Mouse (Mus musculus) heart, postnatal 4 days (tissue): ENCODE results near the gene Olfr613. TPM values are rescaled to one million over a fixed set of nuclear protein-coding genes. Genes with fewer than 3 reads are reported as not detected.
"Not testable (repeated sequence)": the region's sequence is repeated elsewhere in the genome, so short reads cannot be mapped to it uniquely, and the experiment has no call there.

ENCODE experiments used
- DNase-seq: peaks from one replicate; pipeline ENCODE4 v3.0.0; 2021
- microRNA-seq, 2 experiments: library from miRNA; unstranded; fragments of <30 nt; microRNA quantifications; one replicate each; pipeline ENCODE4 v1.2.0; 2021 to 2022
- total RNA-seq, 2 experiments: library from RNA; stranded (reverse); gene quantifications; 2 replicates each; pipeline ENCODE4 v1.2.3; 2021

The Olfr613 gene
- total RNA-seq = not detected

DNA sequence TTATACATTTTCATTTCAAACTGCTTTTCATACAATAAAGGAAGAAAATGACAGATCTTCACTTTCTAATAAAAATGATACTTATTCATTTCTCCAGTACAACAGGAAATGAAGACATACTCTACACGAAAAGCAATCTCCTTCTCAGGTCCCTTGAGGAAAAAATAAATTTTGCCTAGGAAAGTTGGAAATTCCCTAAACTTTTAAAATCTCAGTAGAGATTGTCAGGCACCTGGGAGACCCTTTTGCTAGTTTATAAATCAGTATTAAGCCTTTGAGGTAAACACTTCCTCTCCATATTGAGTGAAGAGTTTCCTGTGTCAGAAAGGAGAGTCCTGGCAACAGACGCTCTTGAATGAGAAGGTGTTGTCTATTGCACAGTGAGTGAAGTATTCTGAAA, at the start of gene Olfr613:
Olfr613 (plus strand) TSS at position 301 of the 400 bp plus-strand sequence.
- DNase-seq = no peak

DNA sequence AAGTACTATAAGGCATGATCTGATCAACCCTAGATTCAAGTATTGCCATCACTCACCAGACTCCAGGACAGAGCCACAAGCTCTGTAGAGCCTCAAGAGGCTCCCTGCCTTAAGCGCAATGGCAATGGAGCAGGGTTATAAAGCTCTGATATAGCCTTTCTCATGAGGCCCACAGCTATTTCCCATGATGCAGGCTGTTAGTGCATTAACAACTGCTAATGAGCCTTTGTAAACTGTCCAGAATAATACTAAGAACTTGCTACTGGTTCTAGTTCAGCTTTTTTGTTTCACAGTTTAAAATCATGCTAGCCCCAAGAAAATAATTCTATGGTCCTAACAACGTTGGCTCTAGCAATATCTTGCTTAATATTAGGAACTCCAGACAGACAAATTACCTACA, 35.9 kb upstream of the Olfr613 start, which contains the start of gene Olfr610:
Olfr610 (minus strand) TSS at position 101 of the 400 bp plus-strand sequence.
- DNase-seq = no peak

DNA sequence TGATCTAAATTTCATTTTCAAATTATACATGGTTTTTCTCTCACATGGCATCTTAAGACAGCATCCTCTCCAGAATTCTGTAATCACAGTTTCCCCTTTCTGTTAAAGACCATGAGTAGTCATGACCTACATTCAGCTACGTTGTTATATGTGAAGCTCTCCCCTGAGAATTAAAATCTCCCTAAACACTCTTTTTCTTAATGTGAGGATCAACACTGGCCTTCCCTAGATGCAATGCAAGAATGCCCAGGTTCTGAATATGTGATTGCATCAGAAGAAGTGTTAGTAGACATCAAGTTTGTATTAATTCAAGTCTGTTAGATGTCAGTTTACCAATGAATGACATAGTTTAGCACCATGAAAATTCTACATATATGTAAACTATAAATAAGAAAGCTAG, 27.1 kb upstream of the Olfr613 start, which contains the start of gene Olfr611:
Olfr611 (minus strand) TSS at position 101 of the 400 bp plus-strand sequence.
- DNase-seq = not testable (repeated sequence)

DNA sequence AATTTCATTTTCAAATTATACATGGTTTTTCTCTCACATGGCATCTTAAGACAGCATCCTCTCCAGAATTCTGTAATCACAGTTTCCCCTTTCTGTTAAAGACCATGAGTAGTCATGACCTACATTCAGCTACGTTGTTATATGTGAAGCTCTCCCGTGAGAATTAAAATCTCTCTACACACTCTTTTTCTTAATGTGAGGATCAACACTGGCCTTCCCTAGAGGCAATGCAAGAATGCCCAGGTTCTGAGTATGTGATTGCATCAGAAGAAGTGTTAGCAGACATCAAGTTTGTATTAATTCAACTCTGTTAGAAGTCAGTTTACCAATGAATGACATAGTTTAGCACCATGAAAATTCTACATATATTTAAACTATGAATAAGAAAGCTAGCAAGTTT, 5.3 kb upstream of the Olfr613 start, which contains the start of gene Olfr612:
Olfr612 (minus strand) TSS at position 101 of the 400 bp plus-strand sequence.
- DNase-seq = not testable (repeated sequence)

DNA sequence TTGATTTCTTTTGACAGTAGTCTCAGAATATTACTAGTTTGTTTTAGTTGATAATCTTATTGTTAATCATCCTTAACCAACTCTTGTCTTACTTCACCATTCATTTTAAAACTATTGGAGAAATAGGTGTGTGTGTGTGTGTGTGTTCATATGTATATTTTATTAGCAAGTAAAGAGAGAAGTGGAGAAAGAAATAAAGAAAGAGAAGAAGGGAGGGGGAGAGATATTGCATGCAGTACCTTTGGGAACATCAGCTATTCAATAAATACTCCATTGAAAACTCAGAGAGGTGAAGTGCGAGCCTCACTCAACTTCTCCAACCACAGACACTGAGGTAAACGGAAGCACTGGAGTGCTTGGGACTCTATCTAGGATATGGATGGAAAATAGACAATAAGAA, 7.9 kb downstream of the Olfr613 start, which contains the start of gene Olfr615:
Olfr615 (plus strand) TSS at position 301 of the 400 bp plus-strand sequence.
- DNase-seq = no peak

DNA sequence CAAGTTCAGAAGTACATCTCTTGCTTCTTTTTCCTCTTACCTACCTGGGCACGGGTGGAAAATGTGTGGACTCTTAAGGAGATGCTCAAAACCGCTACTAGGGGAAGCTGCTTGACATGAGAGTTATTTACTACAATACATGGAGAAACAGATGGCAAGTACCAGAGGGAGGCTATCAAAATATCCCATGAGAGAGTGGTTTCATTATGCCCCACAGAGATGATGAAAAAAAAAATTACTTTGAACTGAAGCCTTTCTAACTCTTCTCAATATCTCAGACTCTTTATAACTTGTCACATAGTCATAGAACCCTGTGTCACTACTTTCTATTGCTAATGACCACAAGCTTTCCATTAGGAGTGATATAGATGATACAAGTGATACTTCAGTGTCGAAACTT, 21.2 kb downstream of the Olfr613 start, which contains the start of gene Olfr616:
Olfr616 (minus strand) TSS at position 101 of the 400 bp plus-strand sequence.
- DNase-seq = no peak

DNA sequence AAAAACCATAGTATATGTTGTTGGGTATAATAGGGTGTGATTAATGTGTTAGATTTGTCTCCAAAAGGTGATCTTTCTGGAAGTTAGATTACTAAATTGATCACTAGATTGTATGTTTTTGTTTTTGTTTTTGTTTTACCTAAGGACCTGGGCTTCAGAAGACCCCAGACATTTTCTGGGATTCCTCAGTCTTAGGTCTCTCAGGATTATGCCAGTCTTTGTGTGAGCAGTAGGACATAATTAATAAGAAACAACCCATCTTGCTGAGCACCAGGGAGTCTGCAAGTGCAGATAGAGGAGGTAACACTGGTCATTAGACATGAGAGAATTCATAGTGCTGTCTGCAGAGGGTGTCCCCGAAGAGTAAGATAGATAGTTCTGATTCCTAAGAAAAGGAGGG, 24.9 kb downstream of the Olfr613 start, which contains the start of gene Olfr617:
Olfr617 (plus strand) TSS at position 301 of the 400 bp plus-strand sequence.
- no peak for DNase-seq

DNA sequence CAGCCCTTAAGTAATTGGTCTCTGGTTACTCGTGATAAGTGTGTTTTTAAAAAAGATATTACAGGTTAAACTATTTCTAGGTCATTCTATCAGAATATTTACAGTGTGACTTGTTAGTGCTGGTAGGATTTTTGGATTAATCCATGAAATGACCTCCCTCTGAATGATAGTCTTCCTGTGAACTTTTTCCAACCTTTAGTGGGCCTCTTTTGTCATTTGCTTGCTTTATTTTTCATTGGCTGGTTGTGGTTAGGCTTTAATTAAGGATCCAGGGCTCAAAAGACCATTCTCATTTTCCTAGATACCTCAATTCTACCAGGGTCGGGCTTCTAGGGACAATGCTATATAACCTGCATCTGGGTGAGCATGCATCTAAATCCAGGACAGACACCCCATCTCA, 41.9 kb downstream of the Olfr613 start, which contains the start of gene Olfr618:
Olfr618 (plus strand) TSS at position 301 of the 400 bp plus-strand sequence.
- no peak for DNase-seq

DNA sequence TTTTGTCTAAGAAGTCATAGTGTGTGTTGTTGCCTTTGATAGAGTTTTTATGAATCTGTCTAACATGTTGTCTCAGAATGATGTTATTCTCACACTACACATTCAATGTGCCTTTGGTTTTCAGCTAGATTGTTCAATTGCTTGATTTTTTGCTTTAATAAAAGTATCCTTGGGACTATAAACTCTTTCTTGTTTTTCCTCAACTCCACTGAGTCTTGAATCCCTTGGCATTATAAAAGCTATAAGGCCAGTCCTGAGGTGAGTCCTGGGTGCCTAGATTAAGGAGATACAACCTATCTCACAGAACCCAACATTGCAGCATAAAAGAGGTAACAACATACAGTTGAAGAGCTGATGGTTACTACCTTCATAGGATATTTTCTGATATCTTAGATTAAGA, 52.4 kb downstream of the Olfr613 start, which contains the start of gene Olfr619:
Olfr619 (plus strand) TSS at position 301 of the 400 bp plus-strand sequence.
- no peak for DNase-seq

Small RNAs within 50 kb of the gene (microRNA-seq; reads per million reads assigned to microRNA genes)
- gene Gm26506 = 0 reads per million in 2 experiments

Other genes starting within 250 kb of the Olfr613 start
- not detected for gene Olfr596, start 242.4 kb upstream of the Olfr613 start, total RNA-seq
- gene Olfr597, start 231.8 kb upstream of the Olfr613 start, total RNA-seq = not detected
- gene Olfr598, start 224.5 kb upstream of the Olfr613 start, total RNA-seq = not detected
- gene Olfr599, start 212.2 kb upstream of the Olfr613 start, total RNA-seq = not detected
- gene Olfr600, start 198.4 kb upstream of the Olfr613 start, total RNA-seq = not detected
- gene Olfr601, start 185.4 kb upstream of the Olfr613 start, total RNA-seq = not detected
- not detected for gene Olfr603, start 161.9 kb upstream of the Olfr613 start, total RNA-seq
- under 1 TPM in 1 of 2 experiments, not detected in 1; 0.21 TPM for gene Usp17lc, start 133.0 kb upstream of the Olfr613 start, total RNA-seq
- not detected for gene Olfr605, start 102.6 kb upstream of the Olfr613 start, total RNA-seq
- gene Olfr606, start 99.0 kb upstream of the Olfr613 start, total RNA-seq = not detected
- not detected for gene Olfr607, start 83.9 kb upstream of the Olfr613 start, total RNA-seq
- 1 to 10 TPM; 3.8 to 4.1 TPM for gene Olfr608, start 78.2 kb upstream of the Olfr613 start, total RNA-seq
- not detected for gene Olfr609, start 50.0 kb upstream of the Olfr613 start, total RNA-seq
- gene Olfr610, start 36.0 kb upstream of the Olfr613 start, total RNA-seq = not detected
- not detected for gene Olfr611, start 27.2 kb upstream of the Olfr613 start, total RNA-seq
- gene Olfr612, start 5.4 kb upstream of the Olfr613 start, total RNA-seq = not detected
- not detected for gene Olfr615, start 8.0 kb downstream of the Olfr613 start, total RNA-seq
- not detected for gene Olfr616, start 21.1 kb downstream of the Olfr613 start, total RNA-seq
- not detected for gene Olfr617, start 25.0 kb downstream of the Olfr613 start, total RNA-seq
- not detected for gene Olfr618, start 42.0 kb downstream of the Olfr613 start, total RNA-seq
- not detected for gene Olfr619, start 52.5 kb downstream of the Olfr613 start, total RNA-seq
- not detected for gene Olfr620, start 64.5 kb downstream of the Olfr613 start, total RNA-seq
- gene Olfr622, start 94.6 kb downstream of the Olfr613 start, total RNA-seq = not detected
- not detected for gene Olfr623, start 115.6 kb downstream of the Olfr613 start, total RNA-seq
- not detected for gene Olfr624, start 123.1 kb downstream of the Olfr613 start, total RNA-seq
- not detected for gene Olfr625-ps1, start 134.6 kb downstream of the Olfr613 start, total RNA-seq
- not detected for gene Olfr243, start 166.6 kb downstream of the Olfr613 start, total RNA-seq
- gene Olfr628, start 182.3 kb downstream of the Olfr613 start, total RNA-seq = not detected
- gene Olfr629, start 196.9 kb downstream of the Olfr613 start, total RNA-seq = not detected
- gene Olfr630, start 209.3 kb downstream of the Olfr613 start, total RNA-seq = not detected
- gene Olfr69, start 223.5 kb downstream of the Olfr613 start, total RNA-seq = not detected
- gene Olfr68, start 231.6 kb downstream of the Olfr613 start, total RNA-seq = not detected
- not detected for gene Olfr67, start 243.7 kb downstream of the Olfr613 start, total RNA-seq